Comparison of ENCODE assay signal across 12 mouse cellular contexts in genomic region chr9:48964587-48965040, GRCm38 (mm10). TPM values are rescaled to one million over a fixed set of nuclear protein-coding genes. Genes with fewer than 3 reads are reported as not detected.
DNase-seq lines count a peak whose midpoint lies in the region; ATAC-seq and TF ChIP-seq lines count a peak whose summit lies in the region.
"Had no signal": no experiment of that assay in that cellular context is flagged by ENCODE, and none has a peak within 500 bp of the region (broad histone marks: within the 10 kb centered on the region; RNA-seq: fewer than 3 reads in every experiment).

Htr3b (minus strand) TSS chr9:48964990.

- DNase-seq in kidney, postnatal 0 days (ENCODE audit: low spot score): no peak
- DNase-seq in kidney, postnatal 14 days: no peak
- peak; percentile 17 for DNase-seq in 416B (ENCODE audit: low read depth)
- DNase-seq in CH12.LX (ENCODE audit: extremely low read depth): peak; percentile 32
- no peak for DNase-seq in retina, embryonic 14.5 days (ENCODE audit: low spot score)
- DNase-seq in heart, postnatal 36 days: no peak
- no peak for DNase-seq in left cerebral cortex, postnatal 4 days
- DNase-seq: liver, embryonic 13.5 days had no signal

- no peak within 1 kb of the TSS for H3K27ac ChIP-seq in kidney, postnatal 0 days
- H3K27ac ChIP-seq in CH12.LX (ENCODE audit: insufficient read depth, low read depth): no peak within 1 kb of the TSS
- H3K27ac ChIP-seq: embryonic facial prominence, embryonic 12.5 days; hindbrain, embryonic 12.5 days; liver, embryonic 13.5 days had no signal

- no peak within 1 kb of the TSS for H3K9ac ChIP-seq in kidney, postnatal 0 days (ENCODE audit: low read depth, low read length)
- H3K9ac ChIP-seq in CH12.LX (ENCODE audit: insufficient read depth, low read depth): no peak within 1 kb of the TSS
- H3K9ac ChIP-seq: embryonic facial prominence, embryonic 12.5 days; hindbrain, embryonic 12.5 days; liver, embryonic 13.5 days had no signal

- H3K36me3 ChIP-seq in kidney, postnatal 0 days (ENCODE audit: insufficient read depth, low read length): no peaks in the 10 kb centered on the region
- H3K36me3 ChIP-seq in CH12.LX (replicated peaks in 1 of 2; ENCODE audit: control insufficient read depth in 1 of 2, insufficient read depth in 1 of 2, low read length in 1 of 2): no peaks in the 10 kb centered on the region
- H3K36me3 ChIP-seq: embryonic facial prominence, embryonic 12.5 days; hindbrain, embryonic 12.5 days; liver, embryonic 13.5 days had no signal

- no peak for TF ChIP-seq EP300 in CH12.LX (IDR thresholded peaks at IDR 0.05; ENCODE audit: low read length)

- no peak for TF ChIP-seq POLR2A in CH12.LX (IDR thresholded peaks at IDR 0.05; ENCODE audit: low read depth, low read length)

- no peaks in the 10 kb centered on the region for H3K9me3 ChIP-seq in kidney, postnatal 0 days (replicated peaks; ENCODE audit: low read length)
- peaks cover 6% of the 10 kb centered on the region for H3K9me3 ChIP-seq in CH12.LX (replicated peaks; ENCODE audit: low read length)
- H3K9me3 ChIP-seq: embryonic facial prominence, embryonic 12.5 days; hindbrain, embryonic 12.5 days; liver, embryonic 13.5 days had no signal

- H3K4me1 ChIP-seq in kidney, postnatal 0 days (replicated peaks; ENCODE audit: insufficient read depth, low read length): peaks cover 5% of the 10 kb centered on the region; the same call in 1 of the 2 replicates
- H3K4me1 ChIP-seq in CH12.LX (ENCODE audit: control insufficient read depth in 1 of 2, insufficient read depth in 2 of 2): no peaks in the 10 kb centered on the region; a peak in 1 of 4 replicates
- H3K4me1 ChIP-seq: liver, embryonic 13.5 days had no signal

- WGBS in kidney, postnatal 0 days: 67% methylated on average over 7 of the region's 7 CpGs

- dilution Hi-C loops in CH12.LX (cut with MboI; ENCODE audit: extremely low pct_ligation_motif_present, extremely low pct_unique_long_range_greater_than_20kb, low sequenced_read_pairs): no loop called here

- intact Hi-C loops in heart, postnatal 36 days (cut with DNase I): no loop called here
- intact Hi-C loops in left cerebral cortex, postnatal 4 days (cut with DNase I): no loop called here

- H3K4me3 ChIP-seq in kidney, postnatal 0 days (replicated peaks; ENCODE audit: low read depth, low read length): no peak within 1 kb of the TSS
- H3K4me3 ChIP-seq in CH12.LX (replicated peaks in 1 of 3; ENCODE audit: low read depth in 2 of 3, low read length in 2 of 3, poor library complexity in 1 of 3): no peak within 1 kb of the TSS
- H3K4me3 ChIP-seq: embryonic facial prominence, embryonic 12.5 days; hindbrain, embryonic 12.5 days; liver, embryonic 13.5 days had no signal

- in situ Hi-C loops in CH12.LX (cut with MboI; ENCODE audit: low pct_ligation_motif_present, low pct_unique_long_range_greater_than_20kb, low sequenced_read_pairs): loop anchor here (5.0 to 25.0 kb wide), 2 partner anchors 322 to 523 kb away; partner anchors contain the start of gene Ttc12

- ATAC-seq in kidney, postnatal 0 days (replicated peaks; ENCODE audit: low FRiP score, low read depth): no peak
- ATAC-seq in hematopoietic stem cell, adult 5-6 weeks (replicated peaks in 1 of 2; ENCODE audit: insufficient read depth in 1 of 2, low FRiP score in 2 of 2, low TSS enrichment in 1 of 2, low read depth in 1 of 2, poor library complexity in 2 of 2, severe bottlenecking in 2 of 2): peak; percentile 45 to 49; a peak in 2 of 4 replicates

- no peaks in the 10 kb centered on the region for H3K27me3 ChIP-seq in kidney, postnatal 0 days (ENCODE audit: insufficient read depth, low read length)
- H3K27me3 ChIP-seq in CH12.LX (replicated peaks): peaks cover 11% of the 10 kb centered on the region
- H3K27me3 ChIP-seq: embryonic facial prominence, embryonic 12.5 days; hindbrain, embryonic 12.5 days had no signal

- H3K4me2 ChIP-seq in kidney, postnatal 0 days (ENCODE audit: low read length): no peak within 1 kb of the TSS
- H3K4me2 ChIP-seq in CH12.LX (ENCODE audit: insufficient read depth, low read depth, poor library complexity, severe bottlenecking): peak within 1 kb of the TSS; percentile 46
- H3K4me2 ChIP-seq: embryonic facial prominence, embryonic 12.5 days; hindbrain, embryonic 12.5 days; liver, embryonic 13.5 days had no signal

- TF ChIP-seq RAD21 in CH12.LX (IDR thresholded peaks at IDR 0.05; ENCODE audit: low read depth, low read length): peak; percentile 49

- TF ChIP-seq CTCF in kidney, postnatal 0 days (IDR thresholded peaks at IDR 0.05; ENCODE audit: low read depth): peak; percentile 54
- peak; percentile 14 to 75; a peak in 2 of 4 replicates for TF ChIP-seq CTCF in CH12.LX (conservative IDR thresholded peaks at IDR 0.05 in 1 of 2, IDR thresholded peaks at IDR 0.05 in 1 of 2; ENCODE audit: low read depth in 2 of 2, low read length in 2 of 2)

- no peaks in the 10 kb centered on the region for H3K79me2 ChIP-seq in CH12.LX (replicated peaks; ENCODE audit: control insufficient read depth, extremely low read depth, insufficient read depth, poor library complexity, severe bottlenecking)

TF ChIP-seq in CH12.LX, 34 proteins besides CTCF, POLR2A, EP300 and RAD21:
- TF ChIP-seq MAX (IDR thresholded peaks at IDR 0.05; ENCODE audit: low read length): no peak
- TF ChIP-seq MAFK (IDR thresholded peaks at IDR 0.05; ENCODE audit: insufficient replicate concordance, low read length): no peak
- TF ChIP-seq SMC3 (IDR thresholded peaks at IDR 0.05; ENCODE audit: low read depth, low read length): peak; percentile 84
- TF ChIP-seq RCOR1 (conservative IDR thresholded peaks at IDR 0.05; ENCODE audit: low read depth, low read length): no peak
- no peak for TF ChIP-seq USF1 (IDR thresholded peaks at IDR 0.05; ENCODE audit: low read depth, low read length)
TF ChIP-seq in CH12.LX: peak in this region for 1.

RNA-seq across cellular contexts. Expression of gene Htr3b, which starts in this region (rescaled TPM):
- 0.09 TPM in 1 of 2 replicates, not detected in the other for polyA plus RNA-seq in kidney, postnatal 0 days (2015; fragmentation: Nextera tagmentation; extraction: Ambion mirVana)
- total RNA-seq in CH12.LX (2012; rRNA removed) (not detected in 2 replicates), CH12.LX (2014; rRNA removed) (not detected in 2 replicates)
- polyA plus RNA-seq in CH12.LX (2012; ENCODE audit: insufficient read length, low read depth): not detected in 2 replicates
- total RNA-seq in hematopoietic stem cell, adult 5-6 weeks (2017): not detected in 2 replicates
- total RNA-seq in heart, postnatal 36 days (2021): not detected
- total RNA-seq in left cerebral cortex, postnatal 4 days (2021): not detected
- total RNA-seq: gastrocnemius, adult 8-10 months had no signal
- polyA plus RNA-seq: liver, embryonic 13.5 days had no signal

Comparison
In these comparisons a context has a peak if more than half of its experiments do, and no peak if none do; other contexts are left out.
1. Peak in DNase-seq and H3K4me2 ChIP-seq in CH12.LX; RNA of the gene not detected or under 1 TPM.
2. Peak in ATAC-seq in hematopoietic stem cell, adult 5-6 weeks; RNA of the gene not detected or under 1 TPM.